Mouse (Mus musculus): ENCODE results near the gene Crlf1. TPM values are rescaled to one million over a fixed set of nuclear protein-coding genes. Genes with fewer than 3 reads are reported as not detected.

Gene Crlf1
- polyA plus RNA-seq, 1 experiment from 2014 or later: 33.7 TPM

DNA sequence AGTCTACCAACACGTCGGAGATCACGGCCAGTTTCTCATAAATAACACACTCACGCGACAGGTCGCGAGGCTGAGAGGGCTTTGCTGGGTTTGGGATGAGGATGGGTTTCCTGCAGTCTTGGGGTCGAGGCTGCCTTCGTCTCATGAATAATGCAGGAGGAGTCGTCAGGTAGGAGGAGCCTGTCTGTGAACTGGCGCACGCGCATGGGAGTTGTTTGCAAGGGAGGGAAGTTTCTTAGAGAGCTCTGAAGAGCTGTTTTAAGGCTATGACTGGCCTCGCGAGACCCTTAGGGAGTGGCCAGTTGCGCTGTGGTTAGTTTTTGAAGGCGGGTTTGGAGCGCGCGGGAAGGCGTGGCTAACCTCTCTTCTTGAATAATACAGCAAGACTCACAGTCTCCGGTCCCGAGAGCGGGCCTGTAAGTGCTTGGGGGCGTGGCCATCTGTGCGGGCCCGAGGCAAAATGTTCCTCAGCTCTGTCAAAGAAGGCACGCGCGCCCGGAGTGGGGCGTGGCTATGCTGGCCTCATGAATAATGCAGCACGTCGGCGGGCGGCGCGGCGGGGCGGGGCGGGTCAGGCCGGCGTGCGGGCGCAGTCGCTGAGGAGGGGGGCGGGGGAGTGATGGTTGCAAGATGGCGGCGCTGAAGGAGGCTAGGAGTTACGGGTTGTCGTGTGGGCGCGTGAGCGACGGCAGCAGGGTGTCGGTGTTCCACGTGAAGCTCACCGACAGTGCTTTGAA is 46.3 kb downstream of the Crlf1 start, which contains the start of gene Ell:
TSS of gene Ell (plus strand) at position 381 of the 737 bp plus-strand sequence.
- H3K9me3 ChIP-seq (replicated peaks; ENCODE audit: low read length): no peaks in the 10 kb centered on the region

DNA sequence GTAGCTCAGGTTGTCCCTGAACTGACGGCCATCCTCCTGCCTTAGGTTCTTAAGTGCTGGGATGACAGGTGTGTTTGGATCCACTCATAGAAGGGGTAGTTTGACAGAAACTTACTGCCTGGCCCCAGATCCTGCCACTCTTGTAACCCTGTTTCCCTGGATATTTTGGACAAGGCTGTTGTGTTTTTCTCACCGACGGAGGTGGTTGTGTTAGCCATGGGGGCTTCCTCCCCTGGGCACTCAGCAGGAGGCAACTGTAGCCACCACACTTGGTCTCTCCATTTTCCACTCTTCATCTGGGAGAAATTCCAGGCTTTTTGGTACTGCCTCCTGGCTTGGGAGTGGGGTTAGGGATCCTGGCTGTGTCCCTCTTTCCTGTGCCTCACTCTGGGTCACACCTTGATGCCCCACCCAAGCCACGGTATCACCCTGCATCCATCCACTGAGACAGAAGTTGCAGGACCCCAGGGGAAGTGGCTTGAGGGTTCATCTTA is 47.1 kb downstream of the Crlf1 start:
- Histone ChIP-seq H3K27ac (peak overlapping the region; percentile 87), H3K27me3 (ENCODE audit: insufficient read depth, low read length) (no peaks in the 10 kb centered on the region), H3K36me3 (ENCODE audit: insufficient read depth, low read length) (0 out of 2 replicates have a peak, but pooled peaks cover 13% of the 10 kb centered on the region), H3K4me2 (ENCODE audit: low read length) (peak overlapping the region; percentile 85), H3K9ac (ENCODE audit: low read depth, low read length) (peak overlapping the region; percentile 79), H3K9me3 (replicated peaks; ENCODE audit: low read length) (no peaks in the 10 kb centered on the region), H3K4me1 (replicated peaks; ENCODE audit: insufficient read depth, low read length) (0 out of 2 replicates have a peak, but pooled peaks cover 11% of the 10 kb centered on the region), H3K4me3 (replicated peaks; ENCODE audit: low read depth, low read length) (peak overlapping the region; percentile 73)
- DNase-seq (ENCODE audit: low spot score) (no peak), ATAC-seq (replicated peaks; ENCODE audit: low FRiP score, low read depth) (no peak)
- no peak for TF ChIP-seq CTCF (IDR thresholded peaks at IDR 0.05; ENCODE audit: low read depth)
- 4% methylated on average over 4 of the region's 4 CpGs for WGBS

More for the DNA sequence above, 46.3 kb downstream of the Crlf1 start, which contains the start of gene Ell:
- Histone ChIP-seq H3K36me3 (ENCODE audit: insufficient read depth, low read length) (peaks cover 16% of the 10 kb centered on the region; the same call in 1 of the 2 replicates), H3K27me3 (ENCODE audit: insufficient read depth, low read length) (no peaks in the 10 kb centered on the region), H3K4me2 (ENCODE audit: low read length) (peak within 1 kb of the TSS; percentile 85), H3K27ac (peak within 1 kb of the TSS; percentile 87), H3K9ac (ENCODE audit: low read depth, low read length) (peak within 1 kb of the TSS; percentile 79), H3K4me1 (replicated peaks; ENCODE audit: insufficient read depth, low read length) (0 out of 2 replicates have a peak, but pooled peaks cover 11% of the 10 kb centered on the region), H3K4me3 (replicated peaks; ENCODE audit: low read depth, low read length) (peak within 1 kb of the TSS; percentile 73)
- WGBS: under 1% methylated on average over 57 of the region's 58 CpGs
- peak; percentile 2; the same call in 1 of the 2 replicates for TF ChIP-seq CTCF (IDR thresholded peaks at IDR 0.05; ENCODE audit: low read depth)
- peak; percentile 100 for DNase-seq (ENCODE audit: low spot score)
- peak; percentile 90 for ATAC-seq (replicated peaks; ENCODE audit: low FRiP score, low read depth)

DNA sequence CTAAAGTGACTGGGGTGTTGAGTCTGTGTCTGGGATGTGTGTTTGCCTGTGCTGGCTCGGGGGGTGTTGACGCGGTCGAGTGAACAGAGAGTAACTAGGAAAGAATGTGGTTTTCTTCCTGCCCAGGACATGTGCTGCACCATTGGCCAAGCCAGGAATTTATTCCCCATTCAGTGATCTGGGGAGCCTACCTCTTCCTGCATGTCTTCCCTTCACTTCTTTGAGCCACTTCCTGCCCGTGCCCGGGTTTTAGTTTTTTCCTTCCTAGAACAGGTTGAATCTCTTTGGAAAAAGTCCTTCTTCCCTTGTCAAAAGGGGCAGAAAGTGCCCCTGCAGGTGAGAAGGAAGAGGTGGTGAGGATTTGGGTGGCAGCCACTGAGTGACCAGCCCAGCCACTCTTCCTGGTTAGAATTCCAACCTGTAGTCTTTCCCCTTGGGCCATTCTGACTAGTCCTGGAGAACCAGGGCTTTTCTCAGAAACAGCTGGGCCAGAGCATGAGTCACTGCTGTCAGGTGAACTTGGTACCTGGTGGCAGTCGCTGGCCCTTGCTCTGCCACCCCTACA is 47.6 kb downstream of the Crlf1 start:
- H3K4me1 ChIP-seq (replicated peaks; ENCODE audit: insufficient read depth, low read length): 0 out of 2 replicates have a peak, but pooled peaks cover 11% of the 10 kb centered on the region
- TF ChIP-seq CTCF (IDR thresholded peaks at IDR 0.05; ENCODE audit: low read depth): 0 out of 2 replicates have a peak, but pooled peaks have one; percentile 3
- ATAC-seq (replicated peaks; ENCODE audit: low FRiP score, low read depth): no peak
- H3K36me3 ChIP-seq (ENCODE audit: insufficient read depth, low read length): 0 out of 2 replicates have a peak, but pooled peaks cover 10% of the 10 kb centered on the region
- peak; percentile 71 for DNase-seq (ENCODE audit: low spot score)
- H3K9me3 ChIP-seq (replicated peaks; ENCODE audit: low read length): no peaks in the 10 kb centered on the region
- 21% methylated on average over 7 of the region's 7 CpGs for WGBS
- H3K27me3 ChIP-seq (ENCODE audit: insufficient read depth, low read length): no peaks in the 10 kb centered on the region
- H3K27ac ChIP-seq: peak overlapping the region; percentile 87
- H3K4me2 ChIP-seq (ENCODE audit: low read length): peak overlapping the region; percentile 85
- H3K4me3 ChIP-seq (replicated peaks; ENCODE audit: low read depth, low read length): peak overlapping the region; percentile 73
- peak overlapping the region; percentile 79; the same call in 1 of the 2 replicates for H3K9ac ChIP-seq (ENCODE audit: low read depth, low read length)

DNA sequence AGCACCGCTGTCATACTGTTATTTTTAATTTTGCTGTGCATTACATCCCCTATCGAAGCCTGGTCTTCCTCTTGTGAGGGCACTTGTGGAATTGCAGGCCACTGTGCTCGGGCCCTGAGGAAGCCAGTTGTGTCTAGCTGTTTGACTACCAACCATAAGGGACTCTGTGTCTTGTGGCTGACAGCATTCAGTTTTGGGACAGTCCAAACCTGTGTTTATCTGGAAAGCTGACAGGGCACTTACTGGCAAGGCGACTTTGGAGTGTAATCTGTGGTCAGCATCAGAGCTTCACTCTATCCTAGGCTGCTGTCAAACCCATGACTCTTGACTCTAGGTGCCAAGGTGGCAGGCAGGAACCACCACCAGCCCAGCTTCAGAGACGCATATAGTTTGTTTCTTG is 48.1 kb downstream of the Crlf1 start:
- Histone ChIP-seq H3K4me2 (ENCODE audit: low read length) (peak overlapping the region; percentile 85), H3K4me1 (replicated peaks; ENCODE audit: insufficient read depth, low read length) (0 out of 2 replicates have a peak, but pooled peaks cover 11% of the 10 kb centered on the region), H3K9ac (ENCODE audit: low read depth, low read length) (peak overlapping the region; percentile 27; the same call in 1 of the 2 replicates), H3K27ac (peak overlapping the region; percentile 87; the same call in 1 of the 2 replicates), H3K4me3 (replicated peaks; ENCODE audit: low read depth, low read length) (peak overlapping the region; percentile 73), H3K9me3 (replicated peaks; ENCODE audit: low read length) (no peaks in the 10 kb centered on the region), H3K36me3 (ENCODE audit: insufficient read depth, low read length) (0 out of 2 replicates have a peak, but pooled peaks cover 6% of the 10 kb centered on the region), H3K27me3 (ENCODE audit: insufficient read depth, low read length) (no peaks in the 10 kb centered on the region)
- no peak for DNase-seq (ENCODE audit: low spot score)
- 73% methylated on average over 5 of the region's 5 CpGs for WGBS
- TF ChIP-seq CTCF (IDR thresholded peaks at IDR 0.05; ENCODE audit: low read depth): no peak
- ATAC-seq (replicated peaks; ENCODE audit: low FRiP score, low read depth): no peak

DNA sequence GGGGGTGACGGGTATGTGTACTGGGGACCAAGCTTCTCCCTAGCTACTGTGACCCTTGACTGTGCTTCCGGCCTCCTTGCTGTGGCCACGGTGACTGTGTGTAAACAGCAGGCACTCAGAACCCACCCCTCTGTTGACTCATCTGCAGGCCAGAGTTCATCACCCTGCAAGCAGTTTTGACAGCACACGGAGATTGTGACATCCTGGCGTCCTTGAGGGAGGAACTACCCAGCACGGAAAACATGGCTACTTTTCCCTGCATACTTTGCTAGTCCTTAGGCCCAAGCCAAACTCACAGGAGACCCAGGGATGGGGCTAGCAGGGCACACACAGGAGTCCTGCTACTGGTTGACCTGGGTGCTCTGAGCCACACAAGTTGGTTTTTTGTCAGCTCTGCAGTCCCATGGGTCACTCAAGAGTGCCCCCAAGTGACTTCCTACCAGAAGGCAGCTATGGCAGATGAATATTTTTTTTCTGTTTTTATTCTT is 51.3 kb downstream of the Crlf1 start:
- WGBS: 54% methylated on average over 6 of the region's 6 CpGs
- H3K4me1 ChIP-seq (replicated peaks; ENCODE audit: insufficient read depth, low read length): 0 out of 2 replicates have a peak, but pooled peaks cover 16% of the 10 kb centered on the region
- H3K27ac ChIP-seq: peak overlapping the region; percentile 48; the same call in 1 of the 2 replicates

DNA sequence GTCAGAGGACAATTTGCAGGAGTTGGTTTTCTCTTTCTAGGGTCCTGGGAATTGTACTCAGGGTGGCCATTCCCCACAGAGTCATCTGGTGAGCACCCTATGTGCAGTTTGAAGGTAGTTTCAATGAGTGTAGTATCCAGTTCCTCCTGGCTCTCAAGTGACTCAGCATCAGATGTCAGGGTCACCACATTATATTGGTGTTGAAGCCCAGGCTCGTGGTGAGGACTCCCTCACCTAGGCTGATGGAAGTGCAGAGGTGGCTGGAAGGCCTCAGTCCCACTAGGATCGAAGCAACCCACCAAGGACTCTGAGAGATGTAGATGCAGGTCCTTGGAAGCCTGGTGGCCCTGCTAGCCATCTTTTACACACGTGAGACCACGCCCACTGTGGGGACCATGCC is 53.5 kb downstream of the Crlf1 start:
- no peaks in the 10 kb centered on the region for H3K36me3 ChIP-seq (ENCODE audit: insufficient read depth, low read length)
- H3K4me3 ChIP-seq (replicated peaks; ENCODE audit: low read depth, low read length): no peak overlapping the region
- DNase-seq (ENCODE audit: low spot score) (no peak), ATAC-seq (replicated peaks; ENCODE audit: low FRiP score, low read depth) (no peak)
- 77% methylated on average over 4 of the region's 4 CpGs for whole genome bisulfite sequencing
- no peak overlapping the region for H3K27ac ChIP-seq
- no peak overlapping the region for H3K4me2 ChIP-seq (ENCODE audit: low read length)
- no peaks in the 10 kb centered on the region for H3K9me3 ChIP-seq (replicated peaks; ENCODE audit: low read length)
- no peaks in the 10 kb centered on the region for H3K27me3 ChIP-seq (ENCODE audit: insufficient read depth, low read length)
- no peak for TF ChIP-seq CTCF (IDR thresholded peaks at IDR 0.05; ENCODE audit: low read depth)
- no peak overlapping the region for H3K9ac ChIP-seq (ENCODE audit: low read depth, low read length)
- 0 out of 2 replicates have a peak, but pooled peaks cover 9% of the 10 kb centered on the region for H3K4me1 ChIP-seq (replicated peaks; ENCODE audit: insufficient read depth, low read length)

More for the DNA sequence above, 51.3 kb downstream of the Crlf1 start:
- TF ChIP-seq CTCF (IDR thresholded peaks at IDR 0.05; ENCODE audit: low read depth): peak; percentile 50
- Histone ChIP-seq H3K9ac (ENCODE audit: low read depth, low read length) (0 out of 2 replicates have a peak overlapping the region, but pooled peaks have one; percentile 10), H3K4me2 (ENCODE audit: low read length) (no peak overlapping the region), H3K9me3 (replicated peaks; ENCODE audit: low read length) (no peaks in the 10 kb centered on the region), H3K27me3 (ENCODE audit: insufficient read depth, low read length) (no peaks in the 10 kb centered on the region), H3K4me3 (replicated peaks; ENCODE audit: low read depth, low read length) (no peak overlapping the region), H3K36me3 (ENCODE audit: insufficient read depth, low read length) (no peaks in the 10 kb centered on the region)
- DNase-seq (ENCODE audit: low spot score) (no peak), ATAC-seq (replicated peaks; ENCODE audit: low FRiP score, low read depth) (no peak)

All from kidney, postnatal 0 days (tissue).